Mouse (Mus musculus) erythroblast, embryonic 14.5 days (primary cell): ENCODE measurements at regions not wholly inside any gene's neighbourhood (a gene's known extent, or its start where the extent isn't known, plus 50 kb on each side); places are given as distances from the start of the nearest gene placed in this dataset.
"Not testable (repeated sequence)": the region's sequence is repeated elsewhere in the genome, so short reads cannot be mapped to it uniquely, and the experiment has no call there.

Source experiments
- H3K27me3 ChIP-seq: 2 replicates; pipeline ENCODE4 v1.6.1; 2012; ENCODE audit warnings: inconsistent platforms; ENCODE audit not compliant: control insufficient read depth
- H3K36me3 ChIP-seq: 2 replicates; pipeline ENCODE4 v1.6.1; 2012; ENCODE audit warnings: mild to moderate bottlenecking, inconsistent platforms; ENCODE audit not compliant: control insufficient read depth
- H3K4me1 ChIP-seq: 2 replicates; pipeline ENCODE4 v1.6.1; 2012; ENCODE audit warnings: inconsistent platforms; ENCODE audit not compliant: control insufficient read depth
- H3K4me3 ChIP-seq: replicated peaks from 2 replicates; pipeline ENCODE3; 2012; ENCODE audit warnings: moderate library complexity, mild to moderate bottlenecking, inconsistent platforms
- H3K9me3 ChIP-seq: 2 replicates; pipeline ENCODE4 v1.6.1; 2012; ENCODE audit warnings: low read length, inconsistent platforms, mixed read lengths; ENCODE audit not compliant: control insufficient read depth
- GATA1 ChIP-seq: IDR thresholded peaks from 2 replicates; pipeline ENCODE4 v1.6.1; 2012; ENCODE audit warnings: low read length, inconsistent platforms, mixed read lengths
- TAL1 ChIP-seq: IDR thresholded peaks from 3 replicates; pipeline ENCODE4 v1.6.1; 2012; ENCODE audit warnings: low read length, inconsistent platforms, mixed read lengths

GRCm38 (mm10) chr6:31011407-31012020 is 52.6 kb upstream of the Klf14 start:
- Histone ChIP-seq H3K4me3 (no peak overlapping the region), H3K36me3 (no peaks in the 10 kb centered on the region), H3K4me1 (no peaks in the 10 kb centered on the region), H3K27me3 (no peaks in the 10 kb centered on the region), H3K9me3 (peaks cover 7% of the 10 kb centered on the region; the same call in 1 of the 2 replicates)
- no peak for TF ChIP-seq TAL1
- no peak for TF ChIP-seq GATA1

DNA sequence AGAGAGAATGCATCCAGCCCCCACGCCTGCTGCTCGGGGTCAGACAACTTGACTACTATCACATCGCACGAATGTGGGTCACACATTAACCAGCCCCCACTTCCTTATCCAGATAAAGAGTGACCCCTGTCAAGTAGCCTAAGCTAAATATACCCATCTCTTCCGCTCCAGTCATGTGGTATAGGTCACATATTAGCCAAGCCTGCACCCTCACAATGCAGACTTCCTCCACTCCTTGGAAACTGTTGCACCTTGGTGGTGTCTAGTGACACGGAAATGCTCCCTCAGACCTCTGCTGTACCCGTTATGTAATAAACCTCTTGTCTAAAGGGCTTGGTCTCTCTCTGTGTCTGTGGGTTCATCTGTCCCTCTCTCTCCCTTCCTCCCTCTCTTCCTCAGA is 57.7 kb upstream of the Klf14 start:
- H3K4me1 ChIP-seq = no peaks in the 10 kb centered on the region
- peaks cover 9% of the 10 kb centered on the region for H3K9me3 ChIP-seq
- no peaks in the 10 kb centered on the region for H3K27me3 ChIP-seq
- no peak overlapping the region for H3K4me3 ChIP-seq
- H3K36me3 ChIP-seq = no peaks in the 10 kb centered on the region
- TF ChIP-seq TAL1 (no peak), GATA1 (no peak)

- Histone ChIP-seq H3K36me3 (no peaks in the 10 kb centered on the region), H3K4me3 (no peak overlapping the region)
- TF ChIP-seq TAL1 = no peak
- TF ChIP-seq GATA1 = no peak
These were observed 62.9 kb upstream of the Klf14 start for GRCm38 (mm10) chr6:31021776-31022175.

GRCm38 (mm10) chr6:31029777-31030176 is 70.9 kb upstream of the Klf14 start:
- H3K9me3 ChIP-seq = no peaks in the 10 kb centered on the region
- TF ChIP-seq GATA1 (no peak), TAL1 (no peak)
- no peaks in the 10 kb centered on the region for H3K27me3 ChIP-seq
- peaks cover 2% of the 10 kb centered on the region for H3K4me1 ChIP-seq
- no peak overlapping the region for H3K4me3 ChIP-seq
- H3K36me3 ChIP-seq = no peaks in the 10 kb centered on the region

More at GRCm38 (mm10) chr6:31021776-31022175, 62.9 kb upstream of the Klf14 start:
- no peaks in the 10 kb centered on the region for H3K27me3 ChIP-seq
- H3K4me1 ChIP-seq = no peaks in the 10 kb centered on the region
- H3K9me3 ChIP-seq = peaks cover 9% of the 10 kb centered on the region

- Histone ChIP-seq H3K9me3 (no peaks in the 10 kb centered on the region), H3K36me3 (no peaks in the 10 kb centered on the region), H3K4me3 (no peak overlapping the region), H3K27me3 (no peaks in the 10 kb centered on the region), H3K4me1 (peaks cover 2% of the 10 kb centered on the region)
- no peak for TF ChIP-seq GATA1
- no peak for TF ChIP-seq TAL1
These were observed 72.1 kb upstream of the Klf14 start for GRCm38 (mm10) chr6:31031022-31031421.

GRCm38 (mm10) chr6:31032147-31032546 is 73.3 kb upstream of the Klf14 start:
- TF ChIP-seq GATA1 (no peak), TAL1 (no peak)
- H3K27me3 ChIP-seq = no peaks in the 10 kb centered on the region
- peaks cover 2% of the 10 kb centered on the region for H3K4me1 ChIP-seq
- no peaks in the 10 kb centered on the region for H3K36me3 ChIP-seq
- no peaks in the 10 kb centered on the region for H3K9me3 ChIP-seq
- no peak overlapping the region for H3K4me3 ChIP-seq

DNA sequence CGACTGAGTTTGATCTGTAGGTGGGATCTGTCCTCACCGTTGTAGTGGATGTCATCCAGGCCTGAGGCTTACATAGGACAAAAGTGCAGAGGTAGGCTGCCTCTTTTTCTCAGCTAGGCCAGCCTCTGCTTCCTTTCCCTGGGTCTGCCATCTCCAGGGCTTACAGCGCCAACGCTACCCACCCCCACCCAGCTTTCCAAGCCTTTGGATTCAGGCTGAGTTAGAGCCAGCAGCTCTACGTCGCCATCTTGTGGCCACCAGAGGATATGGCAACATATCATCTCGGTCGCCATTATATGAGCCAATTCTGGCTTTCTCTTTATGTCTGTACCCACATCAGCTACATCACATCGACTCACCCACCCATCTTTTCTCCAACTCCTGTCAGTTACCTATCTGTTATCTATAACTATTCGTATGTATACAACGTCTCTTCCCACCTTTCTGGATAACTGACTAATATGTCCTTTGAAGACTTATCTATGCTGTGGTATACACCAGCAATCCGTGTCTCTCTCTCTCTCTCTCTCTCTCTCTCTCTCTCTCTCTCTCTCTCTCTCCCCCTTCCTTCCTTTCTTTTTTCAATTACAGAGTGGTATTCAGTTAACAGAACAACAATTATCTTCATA is 74.2 kb upstream of the Klf14 start:
- H3K9me3 ChIP-seq = no peaks in the 10 kb centered on the region
- H3K36me3 ChIP-seq = no peaks in the 10 kb centered on the region
- TF ChIP-seq GATA1 (no peak), TAL1 (no peak)
- peaks cover 2% of the 10 kb centered on the region for H3K4me1 ChIP-seq
- H3K27me3 ChIP-seq = no peaks in the 10 kb centered on the region
- no peak overlapping the region for H3K4me3 ChIP-seq

GRCm38 (mm10) chr6:31034796-31035195 is 75.9 kb upstream of the Klf14 start:
- no peaks in the 10 kb centered on the region for H3K36me3 ChIP-seq
- peaks cover 2% of the 10 kb centered on the region for H3K4me1 ChIP-seq
- no peak overlapping the region for H3K4me3 ChIP-seq
- no peaks in the 10 kb centered on the region for H3K9me3 ChIP-seq
- TF ChIP-seq TAL1 (no peak), GATA1 (no peak)
- no peaks in the 10 kb centered on the region for H3K27me3 ChIP-seq

- no peaks in the 10 kb centered on the region for H3K9me3 ChIP-seq
- no peaks in the 10 kb centered on the region for H3K36me3 ChIP-seq
- no peak overlapping the region for H3K4me3 ChIP-seq
- peaks cover 2% of the 10 kb centered on the region for H3K4me1 ChIP-seq
- no peak for TF ChIP-seq GATA1
- TF ChIP-seq TAL1 = no peak
- no peaks in the 10 kb centered on the region for H3K27me3 ChIP-seq
These were observed 79.0 kb upstream of the Klf14 start for GRCm38 (mm10) chr6:31037801-31038395.

DNA sequence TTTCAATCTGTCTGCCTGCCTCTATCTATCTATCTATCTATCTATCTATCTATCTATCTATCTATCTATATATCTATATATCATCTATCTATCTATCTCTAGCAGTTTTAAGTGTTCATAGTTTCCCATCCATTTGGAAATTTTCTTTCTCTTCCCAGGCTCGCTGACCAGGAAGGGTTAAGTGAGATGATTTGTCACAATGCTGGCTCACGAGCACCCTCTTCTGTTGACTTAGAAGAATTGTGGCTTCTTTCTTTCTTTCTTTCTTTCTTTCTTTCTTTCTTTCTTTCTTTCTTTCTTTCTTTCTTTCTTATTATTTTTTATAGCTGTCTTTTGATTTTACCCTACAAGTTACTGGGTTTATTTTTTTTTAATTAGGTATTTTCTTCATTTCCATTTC is 79.6 kb upstream of the Klf14 start:
- H3K4me3 ChIP-seq, H3K36me3 ChIP-seq, H3K27me3 ChIP-seq, H3K4me1 ChIP-seq, H3K9me3 ChIP-seq: not testable (repeated sequence)
